Mouse (Mus musculus) spleen, adult 12 weeks (tissue): ENCODE measurements around the gene Tmem136.

Source experiments
- DNase-seq: peaks from one replicate; pipeline ENCODE4 v3.0.0; 2022; ENCODE audit warnings: low spot score

The Tmem136 gene

GRCm38 (mm10) chr9:43108081-43108480 lies 8.3 kb downstream of the Tmem136 start:
- DNase-seq, result no peak

GRCm38 (mm10) chr9:43107555-43107954 lies 8.8 kb downstream of the Tmem136 start:
- DNase-seq, result no peak

GRCm38 (mm10) chr9:43107187-43107517 lies 9.2 kb downstream of the Tmem136 start, which contains the start of gene Arhgef12:
Gene Arhgef12, minus strand, starts transcription at chr9:43107239.
- no peak for DNase-seq

- DNase-seq, result no peak
Measured at GRCm38 (mm10) chr9:43106426-43107186, 9.8 kb downstream of the Tmem136 start.

GRCm38 (mm10) chr9:43105664-43106361 lies 10.6 kb downstream of the Tmem136 start:
- peak; percentile 69 for DNase-seq

- DNase-seq, result peak; percentile 51
Measured at GRCm38 (mm10) chr9:43104873-43105663, 11.3 kb downstream of the Tmem136 start.

GRCm38 (mm10) chr9:43104526-43104872 lies 11.9 kb downstream of the Tmem136 start:
- no peak for DNase-seq

GRCm38 (mm10) chr9:43103675-43104299 lies 12.6 kb downstream of the Tmem136 start:
- DNase-seq, result no peak

GRCm38 (mm10) chr9:43102931-43103330 lies 13.4 kb downstream of the Tmem136 start:
- peak; percentile 27 for DNase-seq

- peak; percentile 70 for DNase-seq
Measured at GRCm38 (mm10) chr9:43101936-43102595, 14.3 kb downstream of the Tmem136 start.

- no peak for DNase-seq
Measured at GRCm38 (mm10) chr9:43098922-43099321, 17.4 kb downstream of the Tmem136 start.

- no peak for DNase-seq
Measured at GRCm38 (mm10) chr9:43097801-43098557, 18.4 kb downstream of the Tmem136 start.

GRCm38 (mm10) chr9:43096337-43096736 lies 20.0 kb downstream of the Tmem136 start:
- no peak for DNase-seq

- no peak for DNase-seq
Measured at GRCm38 (mm10) chr9:43094828-43095227, 21.5 kb downstream of the Tmem136 start.

- DNase-seq, result no peak
Measured at GRCm38 (mm10) chr9:43093803-43094202, 22.6 kb downstream of the Tmem136 start.

GRCm38 (mm10) chr9:43085686-43086285 lies 30.6 kb downstream of the Tmem136 start:
- DNase-seq, result no peak

GRCm38 (mm10) chr9:43084496-43085362 lies 31.6 kb downstream of the Tmem136 start:
- no peak for DNase-seq

GRCm38 (mm10) chr9:43083441-43084055 lies 32.8 kb downstream of the Tmem136 start:
- no peak for DNase-seq

GRCm38 (mm10) chr9:43078711-43079110 lies 37.7 kb downstream of the Tmem136 start:
- DNase-seq, result no peak
